Mouse (Mus musculus) thymus, adult 2 months (tissue): Measurements from ENCODE around the gene Edil3.
"Not testable (repeated sequence)": the region's sequence is repeated elsewhere in the genome, so short reads cannot be mapped to it uniquely, and the experiment has no call there.

Experiments used
- CTCF ChIP-seq: fragments of 200-500 bp; IDR thresholded peaks from 2 replicates; pipeline ENCODE4 v1.5.1; 2012; ENCODE audit warnings: mild to moderate bottlenecking, control low read depth, low read length, moderate library complexity, borderline replicate concordance; ENCODE audit not compliant: control insufficient read depth, poor library complexity, insufficient read depth; ENCODE audit errors: extremely low read depth
- POLR2A ChIP-seq: fragments of 200-500 bp; IDR thresholded peaks from 2 replicates; pipeline ENCODE4 v1.6.1; 2012; ENCODE audit warnings: mild to moderate bottlenecking, low read length, control low read depth, moderate library complexity; ENCODE audit not compliant: control insufficient read depth, poor library complexity, insufficient read depth; ENCODE audit errors: extremely low read depth

DNA sequence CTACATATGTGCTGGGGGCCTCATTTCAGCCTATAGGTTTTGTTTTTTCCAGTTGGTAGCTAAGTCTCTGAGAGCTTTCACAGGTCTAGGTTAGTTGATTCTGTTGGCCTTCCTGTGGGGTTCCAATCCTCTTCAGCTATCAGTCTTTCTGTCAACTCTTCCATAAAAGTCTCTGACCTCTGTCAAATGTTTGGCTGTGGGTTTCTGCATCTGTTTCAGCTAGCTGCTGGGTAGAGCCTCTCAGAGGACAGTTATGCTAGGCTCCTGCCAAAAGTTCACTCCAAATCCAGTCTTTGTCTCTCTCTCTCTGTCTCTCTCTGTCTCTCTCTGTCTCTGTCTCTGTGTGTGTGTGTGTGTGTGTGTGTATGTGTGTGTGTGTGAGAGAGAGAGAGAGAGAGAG, 248.9 kb downstream of the Edil3 start:
- not testable (repeated sequence) for TF ChIP-seq CTCF, POLR2A
